ENCODE assay signal across 8 mouse cellular contexts in the genomic region with DNA sequence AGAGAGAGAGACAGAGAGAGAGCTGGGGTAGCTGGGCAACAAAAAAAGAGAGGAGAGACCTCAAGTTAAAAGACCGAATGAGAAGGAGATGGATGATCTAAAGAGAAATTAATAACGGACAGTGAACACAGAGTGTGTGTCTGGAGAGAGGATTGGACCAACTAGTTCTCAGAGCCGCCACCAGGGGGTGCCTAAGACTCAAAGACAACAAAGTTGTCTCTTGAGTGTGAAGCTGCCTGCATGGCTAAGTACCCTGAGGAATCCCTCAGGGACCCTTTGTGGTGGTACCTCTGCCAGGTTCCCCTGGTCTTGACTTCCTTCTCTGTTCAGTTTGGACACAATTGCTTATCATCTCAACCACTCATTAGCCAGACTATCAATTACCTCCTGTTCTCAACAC.
A peak's percentile ranks its signal among the peaks of the same experiment; 100 is the strongest.
DNase-seq lines count a peak whose midpoint lies in the region; ATAC-seq and TF ChIP-seq lines count a peak whose summit lies in the region.

No protein-coding gene starts in this region.

- no peaks in the 10 kb centered on the region for H3K36me3 ChIP-seq in neural tube, embryonic 11.5 days (ENCODE audit: control insufficient read depth, insufficient read depth, low read length)

- H3K9ac ChIP-seq in neural tube, embryonic 11.5 days (ENCODE audit: low read length): no peak overlapping the region

- WGBS in neural tube, embryonic 11.5 days: 35% methylated on average over 3 of the region's 3 CpGs

- H3K4me2 ChIP-seq in neural tube, embryonic 11.5 days (ENCODE audit: low read depth): no peak overlapping the region

- peak; percentile 65; the same call in 1 of the 2 replicates for TF ChIP-seq CTCF in brain, embryonic 14.5 days (IDR thresholded peaks at IDR 0.05; ENCODE audit: borderline replicate concordance, extremely low read depth, insufficient read depth, insufficient read length)

- peak; percentile 61 to 63 for DNase-seq in cerebellum, postnatal 10 days
- peak; percentile 62 for DNase-seq in neural tube, embryonic 11.5 days (ENCODE audit: low spot score)
- DNase-seq in neural tube, embryonic 10.5 days (ENCODE audit: extremely low spot score, low spot score): no peak
- peak; percentile 56 for DNase-seq in brain, embryonic 14.5 days (ENCODE audit: low read depth)
- DNase-seq in kidney, postnatal 14 days: peak; percentile 57
- DNase-seq in retina, embryonic 14.5 days (ENCODE audit: low spot score): peak; percentile 75

- TF ChIP-seq POLR2A in brain, embryonic 14.5 days (IDR thresholded peaks at IDR 0.05; ENCODE audit: borderline replicate concordance, extremely low read depth, insufficient read depth, insufficient read length, poor library complexity, severe bottlenecking): no peak

- no peak for ATAC-seq in cerebellum, adult (ENCODE audit: insufficient number of reproducible peaks, low FRiP score, low TSS enrichment)
- ATAC-seq in neural tube, embryonic 11.5 days (ENCODE audit: insufficient read depth, low FRiP score, low TSS enrichment): no peak
- ATAC-seq in erythroid progenitor cell, adult 5-6 weeks (replicated peaks; ENCODE audit: low FRiP score, poor library complexity, severe bottlenecking): no peak

- no peak overlapping the region for H3K27ac ChIP-seq in neural tube, embryonic 11.5 days (ENCODE audit: low read depth, low read length)

- H3K4me3 ChIP-seq in neural tube, embryonic 11.5 days (ENCODE audit: low read depth, low read length): no peak overlapping the region

- peaks cover 13% of the 10 kb centered on the region for H3K4me1 ChIP-seq in neural tube, embryonic 11.5 days (ENCODE audit: control insufficient read depth, insufficient read depth, low read length)

- no peaks in the 10 kb centered on the region for H3K9me3 ChIP-seq in neural tube, embryonic 11.5 days (ENCODE audit: control insufficient read depth, low read length)

- no peaks in the 10 kb centered on the region for H3K27me3 ChIP-seq in neural tube, embryonic 11.5 days (ENCODE audit: control insufficient read depth, insufficient read depth, low read length)
